Mouse (Mus musculus) neutrophil, adult 5-6 weeks (primary cell): ENCODE measurements around the gene Fam155a. TPM values are rescaled to one million over a fixed set of nuclear protein-coding genes. Genes with fewer than 3 reads are reported as not detected.

Source experiments
- ATAC-seq: fragments of 151-379, 151-347 bp; 2 replicates; pipeline ENCODE4 v1.8.0; 2017; ENCODE audit warnings: mild to moderate bottlenecking, moderate TSS enrichment; ENCODE audit not compliant: insufficient number of reproducible peaks, poor library complexity, low FRiP score, severe bottlenecking; ENCODE audit errors: extremely low read depth
- total RNA-seq: library from RNA; stranded (forward); fragments of 200-1000 nt; gene quantifications from 2 replicates; pipeline ENCODE4 v1.2.3, GENCODE M21; 2017

Gene Fam155a
- total RNA-seq, 1 experiment from 2014 or later = not detected

- ATAC-seq = no peak
Observed at GRCm38 (mm10) chr8:9158652-9159051, 612.3 kb downstream of the Fam155a start.

GRCm38 (mm10) chr8:9157141-9157781, 613.7 kb downstream of the Fam155a start:
- no peak for ATAC-seq

Other genes starting within 250 kb of the Fam155a start
- not detected in 2 replicates for gene Gm10217, start 93.1 kb upstream of the Fam155a start, total RNA-seq
- 1.5 and 3.4 TPM in 2 replicates for gene Lig4, start 206.5 kb upstream of the Fam155a start, total RNA-seq
- gene Abhd13, start 206.5 kb upstream of the Fam155a start, total RNA-seq = 25.9 and 28.9 TPM in 2 replicates
- gene Tnfsf13b, start 235.3 kb upstream of the Fam155a start, total RNA-seq = 13.0 and 15.4 TPM in 2 replicates